Mouse (Mus musculus): ENCODE measurements around the gene Mrpl58. TPM values are rescaled to one million over a fixed set of nuclear protein-coding genes. Genes with fewer than 3 reads are reported as not detected.
"Not testable (repeated sequence)": the region's sequence is repeated elsewhere in the genome, so short reads cannot be mapped to it uniquely, and the experiment has no call there.

Gene Mrpl58
- polyA plus RNA-seq, 1 experiment from 2014 or later: 232 TPM

DNA sequence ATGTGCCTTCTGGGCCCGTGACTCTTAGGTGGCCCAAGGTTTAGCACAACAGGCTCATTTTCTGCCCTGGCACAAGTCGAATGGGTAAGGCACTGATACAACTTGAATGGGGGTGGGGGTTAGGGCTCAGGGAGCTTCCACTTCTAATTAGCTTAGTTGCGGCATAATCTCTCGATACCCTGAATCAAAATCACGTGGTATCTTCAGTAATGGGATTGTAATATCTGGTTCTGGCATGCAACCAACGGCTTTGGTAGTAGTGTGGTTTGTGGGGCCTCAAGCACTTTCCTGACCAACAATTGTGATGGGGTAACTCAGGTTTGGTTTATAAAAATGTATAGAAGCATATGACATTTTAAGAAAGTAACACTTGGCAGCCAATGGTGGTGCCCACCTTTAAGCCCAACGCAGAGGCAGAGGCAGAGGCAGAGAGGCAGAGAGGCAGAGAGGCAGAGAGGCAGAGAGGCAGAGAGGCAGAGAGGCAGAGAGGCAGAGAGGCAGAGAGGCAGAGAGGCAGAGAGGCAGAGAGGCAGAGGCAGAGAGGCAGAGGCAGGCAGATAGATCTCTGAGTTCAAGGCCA is 48.8 kb downstream of the Mrpl58 start:
- no peak overlapping the region for H3K4me2 ChIP-seq
- H3K4me3 ChIP-seq (replicated peaks): no peak overlapping the region
- no peaks in the 10 kb centered on the region for H3K36me3 ChIP-seq (replicated peaks)
- no peaks in the 10 kb centered on the region for H3K27me3 ChIP-seq
- 85% methylated on average over 7 of the region's 7 CpGs for WGBS
- H3K9me3 ChIP-seq: peaks cover 4% of the 10 kb centered on the region; the same call in 1 of the 2 replicates
- no peak overlapping the region for H3K9ac ChIP-seq
- H3K4me1 ChIP-seq: peaks cover 4% of the 10 kb centered on the region
- ATAC-seq (ENCODE audit: low FRiP score): no peak
- H3K27ac ChIP-seq: no peak overlapping the region

DNA sequence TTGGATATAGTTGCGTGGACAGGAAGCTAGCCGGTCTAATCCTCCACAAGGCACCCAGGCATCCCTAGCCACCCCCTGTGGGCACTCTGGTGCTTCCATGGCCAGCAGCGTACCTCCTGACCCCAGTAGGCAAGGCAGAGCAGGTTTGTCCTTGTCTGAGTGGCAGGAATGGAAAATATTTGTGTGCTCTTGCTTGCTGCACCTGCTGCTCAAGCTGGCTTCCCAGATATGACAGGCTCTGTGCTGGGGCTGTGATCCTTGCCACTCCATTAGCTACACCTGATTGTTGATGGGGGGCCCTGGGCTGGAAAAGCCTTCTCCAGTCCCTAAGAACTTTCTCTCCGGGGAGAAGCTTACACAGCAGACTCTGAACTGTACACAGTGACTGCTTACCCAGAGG is 49.8 kb downstream of the Mrpl58 start:
- no peak overlapping the region for H3K4me2 ChIP-seq
- peaks cover 4% of the 10 kb centered on the region; the same call in 1 of the 2 replicates for H3K9me3 ChIP-seq
- ATAC-seq (ENCODE audit: low FRiP score): no peak
- no peaks in the 10 kb centered on the region for H3K27me3 ChIP-seq
- 63% methylated on average over 4 of the region's 4 CpGs for WGBS
- no peak overlapping the region for H3K27ac ChIP-seq
- H3K36me3 ChIP-seq (replicated peaks): no peaks in the 10 kb centered on the region
- H3K4me3 ChIP-seq (replicated peaks): no peak overlapping the region
- H3K4me1 ChIP-seq: peaks cover 9% of the 10 kb centered on the region
- H3K9ac ChIP-seq: no peak overlapping the region

DNA sequence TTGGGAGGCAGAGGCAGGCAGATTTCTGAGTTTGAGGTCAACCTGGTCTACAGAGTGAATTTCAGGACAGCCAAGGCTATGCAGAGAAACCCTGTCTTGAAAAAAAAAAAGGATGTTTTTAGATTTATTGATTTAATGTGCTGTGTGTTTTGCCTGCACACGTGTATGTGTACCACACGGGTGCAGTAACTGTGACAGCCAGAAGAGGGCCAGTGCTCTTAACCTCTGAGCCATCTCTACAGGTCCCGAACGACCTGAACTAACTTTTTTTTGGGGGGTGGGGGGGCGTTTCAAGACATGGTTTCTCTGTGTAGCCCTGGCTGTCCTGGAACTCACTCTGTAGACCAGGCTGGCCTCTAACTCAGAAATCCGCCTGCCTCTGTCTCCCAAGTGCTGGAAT is 51.3 kb downstream of the Mrpl58 start:
- not testable (repeated sequence) for H3K36me3 ChIP-seq (replicated peaks); H3K4me1 ChIP-seq; H3K27me3 ChIP-seq; H3K4me3 ChIP-seq (replicated peaks); ATAC-seq (ENCODE audit: low FRiP score); H3K9ac ChIP-seq; H3K9me3 ChIP-seq; H3K27ac ChIP-seq; H3K4me2 ChIP-seq
- 82% methylated on average over 6 of the region's 6 CpGs for WGBS

DNA sequence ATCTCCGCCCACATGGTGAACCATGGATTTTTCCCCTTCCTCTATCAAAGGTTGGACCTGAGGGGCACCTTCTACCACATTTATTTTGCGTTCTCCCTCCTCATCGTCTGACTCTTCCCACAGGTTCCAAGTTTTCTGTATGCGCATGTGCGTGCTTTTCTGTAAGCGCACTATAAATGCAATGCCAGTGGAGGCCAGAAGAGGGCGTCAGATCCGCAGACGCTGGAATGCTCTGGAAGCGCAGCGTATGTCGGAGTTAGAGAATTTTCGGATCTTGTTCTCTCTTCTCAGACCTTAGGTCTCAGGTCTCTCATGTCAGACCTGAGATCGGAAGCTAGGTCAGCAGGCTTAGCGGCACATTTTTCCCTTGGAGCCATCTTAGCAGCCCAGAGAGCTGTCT is 52.1 kb downstream of the Mrpl58 start:
- no peaks in the 10 kb centered on the region for H3K27me3 ChIP-seq
- H3K27ac ChIP-seq: no peak overlapping the region
- H3K36me3 ChIP-seq (replicated peaks): no peaks in the 10 kb centered on the region
- no peak overlapping the region for H3K4me3 ChIP-seq (replicated peaks)
- H3K9ac ChIP-seq: no peak overlapping the region
- 85% methylated on average over 15 of the region's 15 CpGs for WGBS
- no peak for ATAC-seq (ENCODE audit: low FRiP score)
- H3K9me3 ChIP-seq: peaks cover 4% of the 10 kb centered on the region; the same call in 1 of the 2 replicates
- H3K4me1 ChIP-seq: peaks cover 6% of the 10 kb centered on the region; the same call in 1 of the 2 replicates
- H3K4me2 ChIP-seq: no peak overlapping the region

DNA sequence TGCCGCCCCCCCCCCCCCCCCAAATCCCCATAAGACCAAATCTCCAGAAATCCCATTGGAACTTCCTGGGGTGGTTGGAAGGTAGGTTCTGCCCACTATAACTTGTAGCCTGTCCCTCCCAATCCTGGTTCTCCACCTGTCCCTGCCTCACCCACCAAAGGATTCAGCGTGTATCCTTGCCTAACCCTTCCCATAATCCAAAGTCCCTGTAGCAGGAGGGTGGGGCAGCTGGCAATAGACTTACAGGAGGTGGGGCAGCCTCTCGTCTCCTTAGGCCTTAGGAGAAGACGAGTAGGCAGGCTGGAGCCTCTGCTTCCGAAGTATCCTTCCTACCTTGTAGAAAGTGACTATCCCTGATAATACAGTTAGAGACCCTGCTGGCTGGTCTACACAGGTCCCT is 52.6 kb downstream of the Mrpl58 start:
- no peak overlapping the region for H3K4me3 ChIP-seq (replicated peaks)
- WGBS: 89% methylated on average over 5 of the region's 5 CpGs
- no peak for ATAC-seq (ENCODE audit: low FRiP score)
- H3K4me2 ChIP-seq: no peak overlapping the region
- no peaks in the 10 kb centered on the region for H3K27me3 ChIP-seq
- peaks cover 6% of the 10 kb centered on the region; the same call in 1 of the 2 replicates for H3K4me1 ChIP-seq
- H3K27ac ChIP-seq: no peak overlapping the region
- H3K9me3 ChIP-seq: peaks cover 4% of the 10 kb centered on the region; the same call in 1 of the 2 replicates
- no peak overlapping the region for H3K9ac ChIP-seq
- no peaks in the 10 kb centered on the region for H3K36me3 ChIP-seq (replicated peaks)

DNA sequence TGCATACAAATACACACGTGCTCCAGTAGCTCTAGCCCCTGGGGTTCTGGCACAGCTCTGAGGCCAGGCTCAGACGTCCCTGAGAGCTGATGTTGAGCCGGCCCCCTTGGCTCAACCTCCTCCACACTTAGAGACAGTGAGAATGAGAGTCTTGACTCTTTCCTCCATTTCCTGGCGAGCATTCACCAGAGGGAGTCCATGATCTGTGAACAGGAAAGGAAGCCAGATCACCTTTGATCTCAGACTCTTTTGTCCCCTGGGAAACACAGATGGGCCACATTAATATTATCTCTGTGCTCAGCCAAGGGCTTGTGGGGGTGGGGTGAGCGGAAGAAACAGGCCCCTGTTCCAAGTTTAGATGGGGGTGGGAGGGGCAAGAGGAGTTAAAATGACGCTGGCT is 53.9 kb downstream of the Mrpl58 start:
- H3K27ac ChIP-seq: no peak overlapping the region
- no peaks in the 10 kb centered on the region for H3K27me3 ChIP-seq
- H3K9me3 ChIP-seq: peaks cover 4% of the 10 kb centered on the region; the same call in 1 of the 2 replicates
- ATAC-seq (ENCODE audit: low FRiP score): no peak
- H3K4me1 ChIP-seq: peaks cover 8% of the 10 kb centered on the region; the same call in 1 of the 2 replicates
- H3K4me2 ChIP-seq: no peak overlapping the region
- H3K9ac ChIP-seq: no peak overlapping the region
- no peak overlapping the region for H3K4me3 ChIP-seq (replicated peaks)
- WGBS: 46% methylated on average over 6 of the region's 6 CpGs
- no peaks in the 10 kb centered on the region for H3K36me3 ChIP-seq (replicated peaks)

DNA sequence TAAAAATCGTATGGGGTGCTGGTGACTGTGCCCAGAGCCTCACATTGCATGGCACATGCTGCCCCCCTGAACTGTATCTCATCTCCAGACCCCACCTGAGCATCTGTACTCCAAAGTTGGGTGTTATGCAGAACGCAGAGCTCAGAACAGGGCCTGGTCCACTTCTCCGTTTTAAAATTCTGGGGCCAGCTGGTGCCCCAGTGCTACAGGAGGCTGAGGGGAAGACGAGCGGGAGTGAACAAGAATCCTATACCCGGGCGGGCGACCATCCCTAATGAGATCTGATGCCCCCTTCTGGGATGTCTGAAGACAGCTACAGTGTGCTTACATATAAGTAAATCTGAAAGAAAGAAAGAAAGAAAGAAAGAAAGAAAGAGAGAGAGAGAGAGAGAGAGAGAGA is 57.4 kb downstream of the Mrpl58 start:
- Histone ChIP-seq H3K36me3 (replicated peaks) (no peaks in the 10 kb centered on the region), H3K4me1 (peaks cover 10% of the 10 kb centered on the region; the same call in 1 of the 2 replicates), H3K27ac (no peak overlapping the region), H3K4me2 (no peak overlapping the region), H3K9me3 (no peaks in the 10 kb centered on the region), H3K4me3 (replicated peaks) (no peak overlapping the region), H3K9ac (no peak overlapping the region), H3K27me3 (no peaks in the 10 kb centered on the region)
- 16% methylated on average over 8 of the region's 8 CpGs for WGBS
- no peak for ATAC-seq (ENCODE audit: low FRiP score)

DNA sequence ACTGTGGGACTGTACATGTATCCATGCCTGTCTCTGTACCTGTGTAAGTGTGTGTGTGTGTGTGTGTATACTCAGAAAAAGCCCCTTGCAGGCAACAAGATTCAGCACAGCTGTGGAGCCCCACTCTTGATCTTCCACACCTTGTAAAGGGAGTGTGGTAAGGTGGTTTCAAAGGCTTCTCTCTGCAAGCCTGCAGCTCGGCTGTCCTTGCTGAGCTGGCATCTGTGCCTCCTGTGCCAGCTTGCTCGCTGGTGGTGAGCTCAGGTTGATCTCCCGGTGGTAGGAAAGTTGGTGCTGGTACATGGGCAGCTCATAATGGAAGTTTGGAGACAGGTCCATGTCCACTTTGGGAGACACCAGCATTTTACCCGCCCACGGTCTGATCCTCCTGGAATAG is 58.3 kb downstream of the Mrpl58 start:
- no peaks in the 10 kb centered on the region for H3K36me3 ChIP-seq (replicated peaks)
- no peak overlapping the region for H3K4me3 ChIP-seq (replicated peaks)
- 76% methylated on average over 5 of the region's 5 CpGs for WGBS
- H3K9ac ChIP-seq: no peak overlapping the region
- no peak for ATAC-seq (ENCODE audit: low FRiP score)
- peaks cover 10% of the 10 kb centered on the region; the same call in 1 of the 2 replicates for H3K4me1 ChIP-seq
- H3K9me3 ChIP-seq: no peaks in the 10 kb centered on the region
- H3K4me2 ChIP-seq: no peak overlapping the region
- no peaks in the 10 kb centered on the region for H3K27me3 ChIP-seq
- no peak overlapping the region for H3K27ac ChIP-seq

Small RNA genes within 50 kb of the gene (microRNA-seq; reads per million reads assigned to microRNA genes)
- gene Mir3968: not detected

Other genes starting within 250 kb of the Mrpl58 start
- 31.3 and 32.2 TPM in 2 replicates for gene Slc9a3r1, start 240.4 kb upstream of the Mrpl58 start, polyA plus RNA-seq (2016; fragmentation: Nextera tagmentation; extraction: Ambion mirVana)
- 7.9 and 8.4 TPM in 2 replicates for gene Tmem104, start 216.3 kb upstream of the Mrpl58 start, polyA plus RNA-seq (2016; fragmentation: Nextera tagmentation; extraction: Ambion mirVana)
- gene Nat9, start 215.9 kb upstream of the Mrpl58 start, polyA plus RNA-seq (2016; fragmentation: Nextera tagmentation; extraction: Ambion mirVana): 16.0 and 16.6 TPM in 2 replicates
- gene Grin2c, start 136.5 kb upstream of the Mrpl58 start, polyA plus RNA-seq (2016; fragmentation: Nextera tagmentation; extraction: Ambion mirVana): 0.08 TPM in 1 of 2 replicates, not detected in the other
- 16.9 and 17.4 TPM in 2 replicates for gene Fdxr, start 126.7 kb upstream of the Mrpl58 start, polyA plus RNA-seq (2016; fragmentation: Nextera tagmentation; extraction: Ambion mirVana)
- gene Fads6, start 106.1 kb upstream of the Mrpl58 start, polyA plus RNA-seq (2016; fragmentation: Nextera tagmentation; extraction: Ambion mirVana): 0.26 and 0.37 TPM in 2 replicates
- gene Otop2, start 96.6 kb upstream of the Mrpl58 start, polyA plus RNA-seq (2016; fragmentation: Nextera tagmentation; extraction: Ambion mirVana): not detected in 2 replicates
- not detected in 2 replicates for gene Ush1g, start 81.7 kb upstream of the Mrpl58 start, polyA plus RNA-seq (2016; fragmentation: Nextera tagmentation; extraction: Ambion mirVana)
- gene Otop3, start 69.0 kb upstream of the Mrpl58 start, polyA plus RNA-seq (2016; fragmentation: Nextera tagmentation; extraction: Ambion mirVana): not detected in 2 replicates
- 33.7 and 36.4 TPM in 2 replicates for gene Hid1, start 36.0 kb upstream of the Mrpl58 start, polyA plus RNA-seq (2016; fragmentation: Nextera tagmentation; extraction: Ambion mirVana)
- gene Cdr2l, start 21.8 kb upstream of the Mrpl58 start, polyA plus RNA-seq (2016; fragmentation: Nextera tagmentation; extraction: Ambion mirVana): 28.3 and 29.6 TPM in 2 replicates
- gene Atp5h, start 16.2 kb downstream of the Mrpl58 start, polyA plus RNA-seq (2016; fragmentation: Nextera tagmentation; extraction: Ambion mirVana): 843 and 857 TPM in 2 replicates
- gene Kctd2, start 16.4 kb downstream of the Mrpl58 start, polyA plus RNA-seq (2016; fragmentation: Nextera tagmentation; extraction: Ambion mirVana): 23.9 and 29.8 TPM in 2 replicates
- gene Trim80, start 36.8 kb downstream of the Mrpl58 start, polyA plus RNA-seq (2016; fragmentation: Nextera tagmentation; extraction: Ambion mirVana): not detected in 2 replicates
- gene Slc16a5, start 58.7 kb downstream of the Mrpl58 start, polyA plus RNA-seq (2016; fragmentation: Nextera tagmentation; extraction: Ambion mirVana): not detected in 2 replicates
- gene Armc7, start 71.9 kb downstream of the Mrpl58 start, polyA plus RNA-seq (2016; fragmentation: Nextera tagmentation; extraction: Ambion mirVana): 10.9 and 11.0 TPM in 2 replicates
- 72.0 and 80.3 TPM in 2 replicates for gene Nt5c, start 88.1 kb downstream of the Mrpl58 start, polyA plus RNA-seq (2016; fragmentation: Nextera tagmentation; extraction: Ambion mirVana)
- 1,151 and 1,196 TPM in 2 replicates for gene Jpt1, start 110.6 kb downstream of the Mrpl58 start, polyA plus RNA-seq (2016; fragmentation: Nextera tagmentation; extraction: Ambion mirVana)
- 1,429 and 1,474 TPM in 2 replicates for gene Sumo2, start 132.5 kb downstream of the Mrpl58 start, polyA plus RNA-seq (2016; fragmentation: Nextera tagmentation; extraction: Ambion mirVana)
- 194 and 199 TPM in 2 replicates for gene Nup85, start 160.7 kb downstream of the Mrpl58 start, polyA plus RNA-seq (2016; fragmentation: Nextera tagmentation; extraction: Ambion mirVana)
- 87.4 and 89.5 TPM in 2 replicates for gene Mrps7, start 200.2 kb downstream of the Mrpl58 start, polyA plus RNA-seq (2016; fragmentation: Nextera tagmentation; extraction: Ambion mirVana)
- gene Gga3, start 200.3 kb downstream of the Mrpl58 start, polyA plus RNA-seq (2016; fragmentation: Nextera tagmentation; extraction: Ambion mirVana): 32.3 and 35.1 TPM in 2 replicates
- 15.2 and 16.5 TPM in 2 replicates for gene Mif4gd, start 209.2 kb downstream of the Mrpl58 start, polyA plus RNA-seq (2016; fragmentation: Nextera tagmentation; extraction: Ambion mirVana)
- 28.4 and 29.7 TPM in 2 replicates for gene Slc25a19, start 224.5 kb downstream of the Mrpl58 start, polyA plus RNA-seq (2016; fragmentation: Nextera tagmentation; extraction: Ambion mirVana)